Mouse (Mus musculus): ENCODE results near the gene Tbc1d24.

DNA sequence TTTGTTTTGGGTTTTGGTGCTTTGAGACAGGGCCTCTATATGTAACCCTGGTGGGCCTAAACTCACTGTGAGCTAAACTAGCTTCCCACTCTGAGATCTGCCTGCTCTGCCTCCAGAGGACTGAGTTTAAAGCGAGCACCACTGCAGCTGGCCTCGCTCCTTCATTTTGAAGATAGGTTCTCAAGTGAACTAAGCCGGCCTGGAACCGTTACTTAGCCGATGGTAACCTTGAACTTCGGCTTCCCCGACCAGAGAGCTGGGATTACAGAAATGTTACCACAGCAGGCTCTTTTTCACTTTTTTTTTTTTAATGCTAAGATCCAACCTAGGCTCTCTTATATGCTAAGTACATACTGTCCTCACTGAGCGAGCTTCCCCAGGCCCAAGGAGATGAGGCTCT is 12.1 kb downstream of the Tbc1d24 start:
- no peak for TF ChIP-seq CTCF (IDR thresholded peaks at IDR 0.05; ENCODE audit: borderline replicate concordance, insufficient read depth, low read length)
- no peak for TF ChIP-seq POLR2A (IDR thresholded peaks at IDR 0.05; ENCODE audit: low read depth, low read length)

Measured in embryonic fibroblast, embryonic 13.5 days (primary cell).